8 mouse cellular contexts compared by ENCODE assay signal in the genomic region with DNA sequence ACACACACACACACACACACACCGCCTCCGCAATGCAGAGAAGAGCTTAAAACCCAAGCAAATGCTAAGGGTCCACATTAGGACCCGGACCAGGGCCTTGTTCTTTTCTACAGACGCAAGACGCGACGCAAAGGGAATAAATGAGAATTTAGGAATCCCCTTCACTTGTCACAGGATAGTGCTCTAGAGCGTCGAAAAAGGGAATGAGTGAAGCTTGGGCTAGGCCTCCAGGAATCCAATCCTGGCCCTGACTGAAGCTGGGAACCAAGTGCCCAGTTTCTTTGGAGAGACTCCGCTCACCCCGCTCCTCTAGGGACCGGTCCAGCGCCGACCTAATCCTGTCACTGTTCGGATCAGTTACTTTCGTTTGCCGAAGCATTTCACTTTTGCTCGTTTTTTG.
DNase-seq lines count a peak whose midpoint lies in the region; ATAC-seq and TF ChIP-seq lines count a peak whose summit lies in the region.

No protein-coding gene starts in this region.

- TF ChIP-seq CTCF in intestine, postnatal 0 days (IDR thresholded peaks at IDR 0.05; ENCODE audit: low read depth), result no peak

- H3K27ac ChIP-seq in lung, embryonic 15.5 days, result no peak overlapping the region
- no peak overlapping the region for H3K27ac ChIP-seq in intestine, postnatal 0 days (ENCODE audit: low read depth, low read length)

- H3K9ac ChIP-seq in lung, embryonic 15.5 days, result no peak overlapping the region
- H3K9ac ChIP-seq in intestine, postnatal 0 days (ENCODE audit: low read depth, low read length), result no peak overlapping the region

- 20% methylated on average over 18 of the region's 18 CpGs for WGBS in lung, embryonic 15.5 days
- WGBS in intestine, postnatal 0 days, result 24% methylated on average over 18 of the region's 18 CpGs

- no peaks in the 10 kb centered on the region for H3K9me3 ChIP-seq in lung, embryonic 15.5 days
- H3K9me3 ChIP-seq in intestine, postnatal 0 days (ENCODE audit: control insufficient read depth), result no peaks in the 10 kb centered on the region

- peaks cover 73% of the 10 kb centered on the region for H3K27me3 ChIP-seq in lung, embryonic 15.5 days
- H3K27me3 ChIP-seq in intestine, postnatal 0 days (replicated peaks; ENCODE audit: control insufficient read depth, insufficient read depth, low read length), result peaks cover 52% of the 10 kb centered on the region

- no peak for ATAC-seq in lung, embryonic 15.5 days (ENCODE audit: borderline replicate concordance, extremely low read depth, low FRiP score, low TSS enrichment)
- no peak for ATAC-seq in intestine, postnatal 0 days

- H3K4me3 ChIP-seq in lung, embryonic 15.5 days, result peak overlapping the region; percentile 23
- H3K4me3 ChIP-seq in intestine, postnatal 0 days (ENCODE audit: low read depth, low read length), result peak overlapping the region; percentile 29

- H3K4me2 ChIP-seq in lung, embryonic 15.5 days, result peak overlapping the region; percentile 37; the same call in 1 of the 2 replicates
- H3K4me2 ChIP-seq in intestine, postnatal 0 days (replicated peaks; ENCODE audit: low read depth), result peak overlapping the region; percentile 53

- H3K36me3 ChIP-seq in lung, embryonic 15.5 days, result no peaks in the 10 kb centered on the region
- no peaks in the 10 kb centered on the region for H3K36me3 ChIP-seq in intestine, postnatal 0 days (ENCODE audit: control insufficient read depth, insufficient read depth)

- DNase-seq in embryo, embryonic 10.5 days (ENCODE audit: low spot score), result peak; percentile 44
- DNase-seq in embryo, embryonic 9.5 days (ENCODE audit: extremely low spot score), result no peak
- no peak for DNase-seq in lung, postnatal 10 days
- DNase-seq in retina, embryonic 14.5 days (ENCODE audit: low spot score), result peak; percentile 27
- no peak for DNase-seq in urinary bladder, postnatal 25 days (ENCODE audit: low spot score)
- no peak for DNase-seq in cerebellum, adult 9-10 months

- H3K4me1 ChIP-seq in lung, embryonic 15.5 days, result no peaks in the 10 kb centered on the region
- no peaks in the 10 kb centered on the region for H3K4me1 ChIP-seq in intestine, postnatal 0 days (replicated peaks; ENCODE audit: control insufficient read depth, insufficient read depth, low read length)

Comparison
In these comparisons a context has a peak if more than half of its experiments do, and no peak if none do; other contexts are left out.
1. DNase-seq: peak in embryo, embryonic 10.5 days (single experiment) and retina, embryonic 14.5 days (single experiment); none in embryo, embryonic 9.5 days (single experiment), lung, postnatal 10 days (single experiment), urinary bladder, postnatal 25 days (single experiment) and cerebellum, adult 9-10 months (single experiment).